Mouse (Mus musculus) myocyte (in vitro differentiated cells): Measurements from ENCODE around the gene Atp5b.
A peak's percentile ranks its signal among the peaks of the same experiment; 100 is the strongest.

ENCODE experiments used
- CEBPB ChIP-seq: IDR thresholded peaks from 2 replicates; pipeline ENCODE4 v1.6.1; 2011; ENCODE audit warnings: mild to moderate bottlenecking, moderate library complexity; ENCODE audit not compliant: poor library complexity, insufficient read depth, severe bottlenecking
- E2F4 ChIP-seq: IDR thresholded peaks from one replicate; pipeline ENCODE4 v1.6.1; 2011; ENCODE audit warnings: mild to moderate bottlenecking, control low read depth, moderate library complexity; ENCODE audit not compliant: insufficient read depth
- MAX ChIP-seq: IDR thresholded peaks from one replicate; pipeline ENCODE4 v1.6.1; 2011; ENCODE audit warnings: low read depth, mild to moderate bottlenecking, control low read depth
- MYOD1 ChIP-seq, 3 experiments: IDR thresholded peaks; one replicate each; pipeline ENCODE4 v1.6.1; 2011; ENCODE audit warnings: control low read depth in 2 of 3, low read depth in 2 of 3, mild to moderate bottlenecking in 2 of 3, moderate library complexity in 1 of 3; ENCODE audit not compliant: insufficient read length in 2 of 3, control insufficient read depth in 1 of 3
- POLR2A ChIP-seq: IDR thresholded peaks from one replicate; pipeline ENCODE4 v1.6.1; 2011; ENCODE audit warnings: low read depth, mild to moderate bottlenecking, control low read depth, moderate library complexity; ENCODE audit not compliant: insufficient read length
- POLR2AphosphoS2 ChIP-seq: IDR thresholded peaks from one replicate; pipeline ENCODE4 v1.6.1; 2011; ENCODE audit warnings: low read depth, control low read depth; ENCODE audit not compliant: insufficient read length
- SRF ChIP-seq: IDR thresholded peaks from one replicate; pipeline ENCODE4 v1.6.1; 2011; ENCODE audit warnings: low read depth; ENCODE audit not compliant: control insufficient read depth, insufficient read length
- USF1 ChIP-seq: IDR thresholded peaks from one replicate; pipeline ENCODE4 v1.6.1; 2011; ENCODE audit warnings: low read depth, mild to moderate bottlenecking, control low read depth, moderate library complexity

- TF ChIP-seq USF1: no peak
- no peak for TF ChIP-seq POLR2A
- no peak for TF ChIP-seq E2F4
- TF ChIP-seq MYOD1 (IDR thresholded peaks at IDR 0.05; ENCODE audit: control insufficient read depth in 1 of 3, insufficient read length in 2 of 3, low read depth in 2 of 3): peak in 2 of 3 experiments; percentile 29 to 57
- TF ChIP-seq POLR2AphosphoS2: no peak
- no peak for TF ChIP-seq MAX
- TF ChIP-seq SRF: no peak
- no peak for TF ChIP-seq CEBPB
Observed at GRCm38 (mm10) chr10:128097587-128097971, 14.5 kb downstream of the Atp5b start.
